Mouse (Mus musculus) erythroblast, embryonic 14.5 days (primary cell): ENCODE results near the gene Thsd7a. TPM values are rescaled to one million over a fixed set of nuclear protein-coding genes. Genes with fewer than 3 reads are reported as not detected.

Experiments
- H3K27me3 ChIP-seq: 2 replicates; pipeline ENCODE4 v1.6.1; 2012; ENCODE audit warnings: inconsistent platforms; ENCODE audit not compliant: control insufficient read depth
- H3K36me3 ChIP-seq: 2 replicates; pipeline ENCODE4 v1.6.1; 2012; ENCODE audit warnings: mild to moderate bottlenecking, inconsistent platforms; ENCODE audit not compliant: control insufficient read depth
- H3K4me1 ChIP-seq: 2 replicates; pipeline ENCODE4 v1.6.1; 2012; ENCODE audit warnings: inconsistent platforms; ENCODE audit not compliant: control insufficient read depth
- H3K4me3 ChIP-seq: replicated peaks from 2 replicates; pipeline ENCODE3; 2012; ENCODE audit warnings: moderate library complexity, mild to moderate bottlenecking, inconsistent platforms
- H3K9me3 ChIP-seq: 2 replicates; pipeline ENCODE4 v1.6.1; 2012; ENCODE audit warnings: low read length, inconsistent platforms, mixed read lengths; ENCODE audit not compliant: control insufficient read depth
- GATA1 ChIP-seq: IDR thresholded peaks from 2 replicates; pipeline ENCODE4 v1.6.1; 2012; ENCODE audit warnings: low read length, inconsistent platforms, mixed read lengths
- TAL1 ChIP-seq: IDR thresholded peaks from 3 replicates; pipeline ENCODE4 v1.6.1; 2012; ENCODE audit warnings: low read length, inconsistent platforms, mixed read lengths
- polyA plus RNA-seq: library from polyadenylated mRNA; stranded (reverse); fragments of >175 nt; gene quantifications from 2 replicates; pipeline ENCODE4 v1.2.3, GENCODE M21; 2012

Thsd7a gene
- polyA plus RNA-seq, 1 experiment: not detected

DNA sequence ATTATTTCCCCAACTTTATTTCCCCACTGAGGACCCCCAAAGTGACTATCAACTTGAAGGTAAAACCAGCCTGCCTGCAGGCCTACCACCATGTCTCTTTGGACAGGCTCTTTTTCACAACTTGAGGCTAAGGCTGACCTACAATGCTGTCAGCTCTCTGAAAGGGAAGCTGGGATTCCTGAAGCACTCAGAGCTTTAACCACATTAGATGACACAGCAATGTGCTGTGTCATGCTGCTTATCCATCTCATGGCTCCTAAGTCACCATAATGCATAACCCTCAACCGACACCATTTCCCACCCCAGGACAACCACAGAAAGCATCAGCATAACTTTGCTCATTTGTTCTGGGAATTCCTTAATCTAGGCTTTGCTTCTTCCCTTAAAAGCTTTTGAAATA, 255.6 kb downstream of the Thsd7a start:
- H3K9me3 ChIP-seq: no peaks in the 10 kb centered on the region
- TF ChIP-seq GATA1 (no peak), TAL1 (no peak)
- no peak overlapping the region for H3K4me3 ChIP-seq
- no peaks in the 10 kb centered on the region for H3K27me3 ChIP-seq
- H3K4me1 ChIP-seq: no peaks in the 10 kb centered on the region
- H3K36me3 ChIP-seq: no peaks in the 10 kb centered on the region

DNA sequence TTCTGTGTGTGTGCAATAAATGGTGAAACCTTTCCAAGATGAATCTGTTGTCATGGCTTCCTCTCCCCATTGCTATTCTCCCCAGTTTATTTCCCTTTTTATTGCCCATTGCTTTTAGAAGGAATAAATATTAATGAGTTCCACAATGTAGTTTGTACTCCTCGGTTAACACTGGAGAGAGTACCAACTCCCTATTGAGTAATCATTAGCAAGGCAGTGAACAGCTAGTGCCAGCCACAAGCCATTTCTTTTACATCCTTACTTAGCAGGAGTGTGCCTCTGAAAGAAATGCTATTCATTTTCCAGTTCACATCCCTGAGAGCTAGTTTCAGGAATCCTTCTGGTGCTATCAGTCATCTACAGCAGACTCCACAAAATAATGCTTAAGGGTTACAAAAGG, 260.3 kb downstream of the Thsd7a start:
- H3K4me3 ChIP-seq: no peak overlapping the region
- no peaks in the 10 kb centered on the region for H3K36me3 ChIP-seq
- TF ChIP-seq TAL1 (no peak), GATA1 (no peak)

DNA sequence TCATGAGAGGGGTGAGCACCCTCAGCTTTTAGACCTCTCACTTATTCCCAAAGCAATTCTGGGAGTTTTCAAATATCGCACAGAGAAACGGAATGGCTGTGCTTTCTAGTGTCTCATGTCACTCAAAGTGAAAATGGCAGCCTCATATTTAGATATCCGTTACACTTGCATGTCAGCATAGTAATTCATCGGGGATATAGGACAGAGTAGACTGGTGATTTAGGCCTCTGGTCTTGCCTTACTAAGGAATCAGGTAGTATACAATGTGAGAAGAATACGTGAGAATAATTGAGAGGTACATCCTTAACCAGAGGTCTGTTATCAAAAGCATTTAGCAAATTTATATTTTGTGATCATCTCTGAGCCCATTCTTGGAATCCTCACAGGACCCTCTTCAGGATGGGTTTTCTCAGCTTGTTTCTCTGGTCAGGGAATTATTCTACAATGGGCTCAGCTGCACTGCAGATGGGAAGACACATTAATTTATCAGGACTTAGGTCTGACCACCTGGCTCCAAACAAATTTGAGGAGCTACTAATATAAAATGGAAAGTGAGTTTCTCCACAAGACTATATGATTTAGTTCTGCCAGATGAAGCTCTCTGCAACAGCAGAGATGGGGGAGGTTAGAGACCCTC, 267.6 kb downstream of the Thsd7a start:
- Histone ChIP-seq H3K4me1 (no peaks in the 10 kb centered on the region), H3K4me3 (no peak overlapping the region), H3K27me3 (no peaks in the 10 kb centered on the region), H3K36me3 (no peaks in the 10 kb centered on the region), H3K9me3 (no peaks in the 10 kb centered on the region)
- TF ChIP-seq GATA1: no peak
- no peak for TF ChIP-seq TAL1

More for the DNA sequence above, 260.3 kb downstream of the Thsd7a start:
- H3K27me3 ChIP-seq: no peaks in the 10 kb centered on the region
- no peaks in the 10 kb centered on the region for H3K4me1 ChIP-seq
- no peaks in the 10 kb centered on the region for H3K9me3 ChIP-seq

DNA sequence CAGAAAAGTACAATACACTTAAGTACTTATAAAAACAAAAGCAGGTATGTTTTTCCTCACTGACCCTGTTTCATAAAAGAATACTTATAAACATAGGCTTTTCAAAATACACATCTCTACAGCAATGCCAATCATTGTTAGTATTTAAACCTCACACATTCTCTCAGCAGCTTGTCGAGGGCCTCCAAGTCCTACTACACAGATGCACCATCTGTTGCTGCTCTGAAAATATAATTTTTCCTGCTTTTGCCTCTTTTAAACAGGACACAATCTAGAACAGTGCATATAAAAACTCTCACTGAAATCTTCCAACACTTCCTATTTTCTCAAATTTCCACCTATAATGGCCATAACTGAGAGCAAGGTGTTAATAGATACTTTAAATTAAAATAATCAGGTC, 270.9 kb downstream of the Thsd7a start:
- H3K36me3 ChIP-seq: no peaks in the 10 kb centered on the region
- H3K27me3 ChIP-seq: no peaks in the 10 kb centered on the region
- H3K4me3 ChIP-seq: no peak overlapping the region
- no peaks in the 10 kb centered on the region for H3K9me3 ChIP-seq
- no peak for TF ChIP-seq GATA1
- TF ChIP-seq TAL1: no peak
- H3K4me1 ChIP-seq: no peaks in the 10 kb centered on the region

DNA sequence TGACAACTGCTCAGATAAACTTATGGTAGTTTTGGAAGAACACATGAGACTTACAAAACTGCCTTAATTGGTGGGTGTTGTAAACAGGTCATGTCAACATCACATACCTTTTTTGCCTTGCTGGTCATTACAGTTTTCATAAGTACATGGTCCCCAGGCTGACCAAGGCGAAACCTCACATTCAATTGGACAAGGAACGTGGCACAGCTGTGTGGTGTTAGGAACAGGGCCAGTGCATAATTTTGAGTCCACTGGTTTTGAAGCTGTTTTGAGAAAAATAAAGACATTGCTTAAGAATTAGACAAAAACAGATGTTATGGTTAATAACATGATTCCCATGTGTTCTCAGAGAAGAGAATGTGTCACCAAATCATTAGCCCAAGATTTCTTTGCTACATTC, 278.3 kb downstream of the Thsd7a start:
- no peaks in the 10 kb centered on the region for H3K4me1 ChIP-seq
- no peak overlapping the region for H3K4me3 ChIP-seq
- no peaks in the 10 kb centered on the region for H3K27me3 ChIP-seq
- no peaks in the 10 kb centered on the region for H3K36me3 ChIP-seq
- H3K9me3 ChIP-seq: no peaks in the 10 kb centered on the region
- TF ChIP-seq GATA1 (no peak), TAL1 (no peak)

DNA sequence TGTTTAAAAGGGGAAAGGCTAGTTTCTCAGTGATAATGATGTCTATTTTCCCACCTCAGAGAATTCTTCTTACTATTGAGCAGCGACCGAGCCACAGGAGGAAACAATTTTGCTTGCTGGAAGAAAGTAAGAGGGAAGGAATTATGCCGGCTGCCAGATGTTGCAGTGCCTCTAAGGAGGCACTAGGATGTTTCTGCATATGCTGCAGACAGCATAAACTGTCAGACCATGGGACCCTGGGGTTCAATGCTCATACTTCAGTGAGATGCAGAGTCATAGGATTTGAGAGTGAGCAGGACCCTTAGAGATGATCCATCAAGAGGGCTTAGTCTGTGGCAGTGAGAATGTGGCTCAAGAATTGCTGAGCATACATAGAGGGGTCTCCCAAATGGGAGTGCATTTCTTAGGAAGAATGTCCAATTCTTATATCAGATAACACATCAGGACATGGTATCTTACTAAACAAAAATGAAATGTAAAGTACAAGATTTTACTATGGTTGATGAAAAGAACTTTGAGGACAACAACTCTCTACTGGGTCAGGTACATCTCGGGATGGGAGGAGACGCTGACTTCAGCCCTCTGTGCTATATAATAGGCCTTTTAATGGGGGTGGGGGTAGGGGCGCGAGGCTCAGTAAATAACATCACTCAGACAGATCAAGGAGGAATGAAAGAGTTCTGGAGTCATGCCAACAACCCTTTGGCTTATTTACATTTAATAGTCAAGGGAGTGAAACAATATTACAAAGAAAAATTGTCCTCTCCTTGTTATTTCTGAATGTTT, 281.7 kb downstream of the Thsd7a start:
- H3K36me3 ChIP-seq: no peaks in the 10 kb centered on the region
- no peaks in the 10 kb centered on the region for H3K9me3 ChIP-seq
- no peaks in the 10 kb centered on the region for H3K4me1 ChIP-seq
- H3K4me3 ChIP-seq: no peak overlapping the region
- no peaks in the 10 kb centered on the region for H3K27me3 ChIP-seq
- TF ChIP-seq GATA1: no peak
- TF ChIP-seq TAL1: no peak

DNA sequence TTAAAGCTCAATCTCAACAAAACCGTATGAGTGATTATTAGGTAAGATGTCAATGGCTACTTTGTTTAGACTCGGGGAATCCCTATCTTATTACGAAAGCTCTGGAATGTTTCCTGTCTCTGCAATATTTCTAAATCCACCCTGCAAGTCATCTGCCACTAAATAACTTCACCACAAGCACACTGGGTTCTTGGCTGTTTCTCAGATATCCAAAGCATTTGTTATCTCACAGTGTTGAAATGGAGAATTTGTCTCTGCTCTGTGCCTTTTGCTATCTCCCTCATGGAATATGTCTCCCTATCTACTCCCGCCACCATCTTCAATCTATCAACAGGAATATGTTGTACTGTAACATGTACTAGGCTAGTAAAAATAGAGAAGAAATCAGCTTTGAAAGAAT, 290.4 kb downstream of the Thsd7a start:
- Histone ChIP-seq H3K9me3 (no peaks in the 10 kb centered on the region), H3K27me3 (no peaks in the 10 kb centered on the region), H3K4me1 (no peaks in the 10 kb centered on the region), H3K36me3 (no peaks in the 10 kb centered on the region), H3K4me3 (no peak overlapping the region)
- TF ChIP-seq GATA1 (no peak), TAL1 (no peak)

DNA sequence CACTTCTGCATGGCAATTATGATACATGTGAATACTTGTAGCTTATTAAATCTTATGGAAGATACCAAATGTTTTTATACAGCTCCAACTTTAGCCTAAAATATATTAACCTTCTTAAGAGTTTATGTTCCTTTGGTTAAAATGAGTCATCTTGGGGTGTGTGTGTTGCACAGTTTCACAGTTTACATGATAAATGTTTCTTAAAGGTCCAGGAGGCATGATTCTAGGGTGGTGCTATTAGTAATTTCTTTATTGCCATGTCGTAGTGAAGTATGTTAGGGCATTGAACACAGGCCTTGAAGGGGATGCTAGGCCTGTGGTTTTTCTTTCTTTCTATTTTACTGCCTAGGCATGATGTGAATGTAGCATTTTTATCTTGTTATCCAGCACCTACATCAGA, 291.8 kb downstream of the Thsd7a start:
- Histone ChIP-seq H3K27me3 (no peaks in the 10 kb centered on the region), H3K36me3 (no peaks in the 10 kb centered on the region), H3K4me3 (no peak overlapping the region), H3K9me3 (no peaks in the 10 kb centered on the region), H3K4me1 (no peaks in the 10 kb centered on the region)
- TF ChIP-seq TAL1 (no peak), GATA1 (no peak)

DNA sequence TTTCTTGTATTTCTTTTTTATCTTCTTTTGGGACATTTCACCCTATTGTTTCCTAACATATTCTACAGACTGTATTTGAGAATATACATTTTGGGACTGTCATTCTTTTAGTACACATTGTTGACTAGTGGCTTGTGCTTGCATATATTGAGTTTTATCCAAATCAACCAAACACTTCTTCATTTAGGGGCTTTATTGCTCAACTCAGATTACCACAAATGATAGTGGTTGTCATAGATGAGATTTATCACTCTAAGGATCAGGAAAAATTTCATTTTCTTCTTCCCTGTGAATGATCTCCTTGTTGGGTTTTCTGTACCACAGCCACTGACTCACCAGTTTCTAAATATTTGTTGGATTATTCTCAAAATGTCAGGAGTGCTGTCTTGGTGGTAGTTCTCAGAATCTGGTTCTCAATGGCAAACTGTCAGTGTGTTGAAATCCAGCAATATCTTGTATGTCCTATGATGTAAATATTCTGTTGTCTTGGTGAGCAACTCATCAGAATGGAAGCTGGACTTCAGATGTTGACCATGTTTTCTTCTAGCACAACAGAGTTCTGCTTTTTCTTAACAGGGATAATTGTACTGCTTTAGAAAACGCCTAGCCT, 294.2 kb downstream of the Thsd7a start:
- Histone ChIP-seq H3K4me1 (no peaks in the 10 kb centered on the region), H3K27me3 (no peaks in the 10 kb centered on the region), H3K36me3 (no peaks in the 10 kb centered on the region), H3K9me3 (no peaks in the 10 kb centered on the region), H3K4me3 (no peak overlapping the region)
- TF ChIP-seq TAL1: no peak
